Mouse (Mus musculus) gastrocnemius, postnatal 4 days (tissue): ENCODE results near the gene Mob3c. TPM values are rescaled to one million over a fixed set of nuclear protein-coding genes. Genes with fewer than 3 reads are reported as not detected.

Experiments
- DNase-seq, 2 experiments: peaks; one replicate each; pipeline ENCODE4 v3.0.0; 2021 to 2022; ENCODE audit warnings: low spot score in 2 of 2, mixed read lengths in 2 of 2
- long read RNA-seq, 2 experiments: library from polyadenylated mRNA; stranded (forward); transcript quantifications; one replicate each; pipeline ENCODE4 v2.0.0; 2021
- total RNA-seq, 2 experiments: library from RNA; stranded (reverse); gene quantifications; 2 replicates each; pipeline ENCODE4 v1.2.3; 2021

The Mob3c gene
- total RNA-seq: 1 to 10 TPM; 5.5 to 8.1 TPM
- long read RNA-seq, experiment 1, partial matches to known transcripts: 1 of 3 reads
- long read RNA-seq, experiment 1, other reads (novel, unspliced or antisense): 0 of 3 reads
- long read RNA-seq, experiment 2, partial matches to known transcripts: 0 of 3 reads
- long read RNA-seq, experiment 2, other reads (novel, unspliced or antisense): 0 of 3 reads

- peak; percentile 63 to 82 for DNase-seq
Observed at GRCm38 (mm10) chr4:115827888-115828571, at the start of gene Mob3c. Gene Mob3c (plus strand): TSS chr4:115828092.

- no peak for DNase-seq
Observed at GRCm38 (mm10) chr4:115780269-115780668, 47.6 kb upstream of the Mob3c start.

DNA sequence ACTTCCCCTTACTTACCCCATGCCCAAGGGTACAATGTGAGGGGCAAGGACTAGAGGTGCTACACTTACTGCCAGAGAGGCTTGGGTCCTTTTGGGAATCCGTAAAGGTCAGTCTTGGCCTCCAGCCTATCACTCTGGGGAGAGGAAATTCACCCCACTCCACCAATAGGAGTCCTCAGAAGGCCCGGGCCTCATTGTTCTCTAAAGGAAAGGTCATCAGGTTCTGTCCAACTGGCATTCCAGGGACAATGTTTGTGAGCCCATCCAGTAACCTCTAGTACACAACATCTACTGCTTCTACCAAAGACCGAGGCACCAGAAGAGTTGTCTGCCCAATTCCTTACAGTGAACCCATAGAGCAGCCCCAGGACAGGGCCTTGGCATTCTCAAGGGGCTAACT is 47.0 kb upstream of the Mob3c start, which contains the start of gene Tex38:
TSS of gene Tex38 (minus strand) at position 101 of the 400 bp plus-strand sequence.
- DNase-seq: no peak

GRCm38 (mm10) chr4:115782026-115782805 is 45.7 kb upstream of the Mob3c start:
- no peak for DNase-seq

GRCm38 (mm10) chr4:115784769-115785510 is 43.0 kb upstream of the Mob3c start, which contains the start of gene Atpaf1:
Gene Atpaf1 (plus strand): TSS chr4:115784812.
- DNase-seq: peak; percentile 61 to 76

- DNase-seq: no peak
Observed at GRCm38 (mm10) chr4:115785511-115786034, 42.3 kb upstream of the Mob3c start.

DNA sequence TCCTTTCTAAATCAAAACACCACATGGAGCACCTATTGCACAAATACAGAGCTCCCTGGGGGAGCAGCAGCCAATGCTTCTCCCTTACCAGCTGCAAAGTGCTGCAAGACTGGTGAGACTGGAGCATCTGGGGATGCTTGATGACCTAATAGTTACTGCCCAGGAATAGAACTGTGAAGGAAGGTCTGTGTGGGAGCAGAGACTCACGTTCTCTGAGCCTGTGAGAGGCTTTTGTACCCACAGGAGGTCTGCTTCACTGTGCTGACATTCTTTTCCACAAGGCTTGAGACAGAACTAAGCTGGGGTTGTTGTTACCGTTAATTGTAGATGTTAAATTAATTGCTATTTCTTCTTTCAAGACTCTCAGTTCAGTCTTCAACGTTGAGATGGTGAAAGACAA is 37.0 kb upstream of the Mob3c start:
- DNase-seq: no peak

DNA sequence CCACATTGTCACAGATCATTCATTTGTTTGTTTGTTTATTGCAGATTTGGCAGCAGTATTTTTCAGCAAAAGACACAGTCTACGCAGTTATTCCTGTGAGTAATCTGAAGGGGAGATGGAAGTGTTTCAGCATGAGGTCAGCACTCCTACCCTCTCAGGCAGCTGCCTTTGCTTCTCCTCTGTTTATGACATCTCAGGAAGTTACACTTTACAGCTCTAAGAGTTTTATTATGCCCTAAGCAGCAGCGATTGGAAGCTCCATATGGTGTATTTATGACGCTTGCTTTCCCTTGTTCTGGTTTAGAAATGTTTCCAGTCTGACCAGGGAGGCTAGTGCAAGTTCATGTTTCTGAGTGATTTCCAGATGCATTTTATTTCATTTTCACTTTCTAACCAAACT is 32.5 kb upstream of the Mob3c start:
- no peak for DNase-seq

DNA sequence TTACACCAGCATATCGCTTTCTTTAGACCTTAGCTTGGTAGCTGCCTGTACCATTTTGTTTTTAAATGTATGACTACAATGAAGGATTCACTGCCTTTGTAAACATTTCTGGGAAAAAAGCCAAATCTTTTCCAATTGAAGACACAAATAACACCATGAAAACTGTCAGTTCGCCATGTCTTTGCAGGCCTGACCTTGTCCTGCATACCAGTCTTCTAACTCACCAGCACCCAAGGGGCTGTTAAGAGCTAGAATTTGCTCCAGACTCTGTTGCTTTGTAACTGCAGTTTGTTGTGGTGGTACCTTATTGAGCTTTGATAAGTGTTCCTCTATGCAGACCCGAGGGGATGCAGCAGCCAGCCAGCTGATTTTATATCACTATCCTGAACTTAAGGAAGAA is 27.9 kb upstream of the Mob3c start:
- DNase-seq: no peak

- no peak for DNase-seq
Observed at GRCm38 (mm10) chr4:115812326-115812725, 15.6 kb upstream of the Mob3c start.

DNA sequence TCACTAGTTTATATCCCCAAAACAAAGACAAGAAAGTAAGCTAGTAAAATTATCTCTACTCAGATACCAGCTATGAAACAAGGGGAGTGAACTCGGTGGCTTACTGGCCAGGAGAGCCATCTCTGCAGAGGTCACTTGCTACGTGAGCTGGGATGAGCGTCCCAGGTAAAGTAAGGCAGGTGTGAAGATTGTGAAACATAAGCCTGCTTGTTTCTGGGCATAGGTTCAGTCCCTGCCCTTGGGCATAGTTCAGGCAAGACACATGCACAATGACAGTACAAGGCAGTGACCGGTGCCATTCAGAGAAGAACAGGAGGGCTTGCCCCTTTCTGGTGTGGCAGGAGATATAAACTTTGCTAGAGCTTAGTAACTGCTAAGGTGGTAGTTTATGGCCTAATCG is 12.3 kb upstream of the Mob3c start:
- DNase-seq: no peak

- no peak for DNase-seq
Observed at GRCm38 (mm10) chr4:115820199-115820598, 7.7 kb upstream of the Mob3c start.

DNA sequence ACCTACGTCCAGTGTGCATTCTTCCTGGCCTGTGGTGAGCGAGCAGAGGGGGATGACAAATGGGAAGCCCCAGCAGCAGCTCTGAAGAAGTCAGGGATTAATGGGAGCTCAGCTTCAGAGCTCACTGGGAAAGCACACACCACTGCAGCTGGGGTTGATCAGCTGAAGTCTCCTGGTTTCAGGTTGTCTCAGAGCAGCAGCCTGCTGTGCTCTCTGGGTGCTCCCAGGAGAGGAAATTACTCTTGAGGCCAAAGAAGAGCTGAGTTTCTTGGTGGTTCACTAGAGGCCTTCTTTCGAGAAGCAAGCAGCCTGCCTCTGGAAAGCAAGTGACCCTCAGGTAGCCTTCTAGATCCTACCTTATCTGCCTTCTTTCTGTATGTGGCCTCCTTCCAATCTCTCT is 6.9 kb upstream of the Mob3c start:
- DNase-seq: no peak

GRCm38 (mm10) chr4:115821431-115821830 is 6.5 kb upstream of the Mob3c start:
- no peak for DNase-seq

DNA sequence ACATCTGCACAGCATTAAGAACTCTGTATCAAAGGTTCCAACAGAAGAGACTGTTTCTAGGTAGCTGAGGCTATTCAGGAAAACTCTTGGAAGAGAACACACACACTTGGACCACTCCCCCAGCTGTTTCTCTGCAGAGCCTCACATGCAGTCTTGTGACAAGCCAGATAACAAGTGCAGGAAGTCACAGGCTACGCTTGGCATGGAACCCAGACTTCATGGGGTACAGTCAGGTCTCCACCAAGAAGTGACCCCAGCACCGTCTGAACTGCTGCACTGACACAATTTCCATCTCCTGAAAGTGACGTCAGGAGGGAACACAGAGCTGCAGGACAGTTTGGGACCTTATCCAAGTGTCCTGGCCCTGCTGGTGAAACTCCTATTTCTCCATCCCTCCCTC is 6.0 kb upstream of the Mob3c start:
- no peak for DNase-seq

DNA sequence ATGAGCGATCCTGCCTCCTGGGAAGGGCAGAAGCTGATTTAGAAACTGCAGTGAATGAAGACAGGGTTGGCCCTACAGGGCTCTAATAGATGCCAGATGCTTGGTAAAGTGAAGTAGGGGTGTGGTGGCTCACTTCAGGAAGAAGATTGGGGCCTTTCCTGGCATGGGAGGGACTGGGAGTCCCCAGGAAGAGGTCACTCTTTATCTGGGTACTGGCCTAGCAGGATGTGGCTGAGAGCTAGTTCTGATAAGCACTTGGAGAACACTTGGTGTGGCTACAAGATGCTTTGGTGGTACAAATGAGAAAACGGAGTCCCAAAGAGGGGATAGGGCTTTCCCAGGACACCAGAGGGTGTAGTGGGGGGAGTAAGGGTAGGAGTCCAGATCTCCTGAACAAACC is 3.7 kb upstream of the Mob3c start:
- DNase-seq: no peak

DNA sequence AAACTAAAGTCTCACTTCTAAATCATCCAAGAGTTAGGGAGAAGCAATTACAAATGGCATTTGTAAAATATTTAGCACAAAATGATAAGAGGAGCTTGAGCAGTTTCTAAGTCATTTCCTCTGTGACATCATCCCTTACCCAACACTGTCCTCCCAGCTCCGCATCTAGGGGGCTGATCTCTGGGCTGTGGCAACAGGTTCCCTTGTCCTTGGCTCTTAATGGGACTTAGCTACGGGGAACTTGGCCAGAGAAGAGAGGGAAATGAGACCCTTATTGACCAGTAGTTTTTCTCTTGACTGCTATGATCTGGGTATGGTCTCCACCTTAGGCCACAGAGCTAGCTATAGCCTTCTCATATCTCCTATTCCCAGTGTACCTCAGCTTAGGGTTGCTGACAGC is 2.6 kb upstream of the Mob3c start:
- no peak for DNase-seq

DNA sequence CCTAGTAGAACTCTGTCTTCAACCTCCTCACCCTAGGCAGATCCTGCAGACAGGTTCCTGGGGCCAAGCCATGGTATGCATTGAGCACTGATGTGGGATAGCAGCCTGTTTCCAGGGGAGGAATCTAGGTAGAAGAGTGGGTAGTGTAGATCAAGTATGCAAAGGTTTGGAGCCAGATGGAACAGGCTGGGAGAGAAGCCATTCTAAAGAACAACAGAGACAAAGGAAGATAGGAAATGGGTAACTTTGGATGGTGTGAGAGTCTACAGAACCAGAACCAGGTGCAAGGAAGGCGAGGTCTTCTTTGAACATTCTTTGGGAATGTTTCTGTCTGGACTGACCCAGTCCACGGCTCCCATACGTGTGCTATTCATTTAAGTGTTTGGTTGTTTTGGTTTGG is 826 bp upstream of the Mob3c start:
- no peak for DNase-seq

DNA sequence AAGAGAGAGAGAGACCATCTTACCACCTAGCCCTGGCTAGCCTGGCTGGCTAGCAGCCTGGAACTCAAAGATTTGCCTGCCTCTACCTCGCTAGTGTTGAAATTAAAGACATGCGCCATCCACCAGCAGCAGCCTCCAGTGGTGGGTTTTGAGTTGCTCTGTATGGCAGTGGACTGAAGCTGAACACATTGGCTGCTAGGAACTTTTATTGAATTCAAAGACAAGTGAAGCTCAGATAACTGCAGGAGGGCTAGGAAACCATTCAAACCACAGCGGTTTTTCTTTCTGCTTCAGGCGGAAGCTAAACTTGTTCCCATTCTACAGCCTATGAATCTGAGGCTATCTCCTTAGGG is 381 bp upstream of the Mob3c start:
- no peak for DNase-seq

DNA sequence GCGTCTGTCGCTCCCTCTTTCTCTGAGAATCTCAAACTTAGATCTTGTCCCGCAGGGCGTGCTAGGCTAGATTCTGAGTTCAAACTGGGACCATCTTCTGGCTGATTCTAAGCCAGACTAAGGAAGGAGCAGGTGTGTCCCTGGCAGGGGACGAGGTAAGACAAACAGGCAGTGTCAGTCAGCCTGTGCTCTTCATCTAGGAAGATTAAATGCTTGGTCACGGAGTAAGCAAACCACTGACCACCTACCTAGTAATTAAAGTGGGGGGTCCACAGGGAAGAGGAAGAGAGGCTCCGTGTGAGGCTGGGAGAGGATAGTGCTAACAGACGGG is 645 bp downstream of the Mob3c start:
- no peak for DNase-seq

DNA sequence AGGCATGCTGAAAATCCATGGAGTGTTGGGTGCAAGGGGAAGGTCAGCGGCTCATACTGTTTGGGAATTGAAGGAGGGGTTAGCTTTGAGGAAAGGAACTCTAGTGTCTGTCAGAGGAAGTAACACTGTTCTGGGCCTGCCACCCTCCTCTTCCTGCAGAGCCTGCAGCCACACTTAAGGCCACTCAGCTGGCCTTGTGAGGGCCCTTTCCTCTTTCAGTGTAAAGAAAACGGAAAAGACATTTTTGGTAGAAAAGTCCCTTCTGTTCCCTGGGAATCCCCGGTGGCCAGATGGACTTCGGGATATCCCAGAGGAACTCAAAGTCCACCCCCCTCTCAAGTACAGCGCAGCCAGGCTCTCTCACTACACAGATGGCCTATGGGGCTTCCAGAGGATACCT is 2.6 kb downstream of the Mob3c start:
- no peak for DNase-seq

GRCm38 (mm10) chr4:115831221-115831620 is 3.3 kb downstream of the Mob3c start:
- no peak for DNase-seq
